Comparison of ENCODE assay signal across 13 mouse cellular contexts in genomic region chrX:164820906-164821305, GRCm38 (mm10).
"Had no signal": no experiment of that assay in that cellular context is flagged by ENCODE, and none has a peak within 500 bp of the region (broad histone marks: within the 10 kb centered on the region; RNA-seq: fewer than 3 reads in every experiment).

No protein-coding gene starts in this region.

- ATAC-seq: midbrain, embryonic 15.5 days had no signal

- H3K9me3 ChIP-seq: liver, embryonic 15.5 days; midbrain, embryonic 15.5 days; neural tube, embryonic 13.5 days had no signal

- H3K4me3 ChIP-seq: liver, embryonic 15.5 days; midbrain, embryonic 15.5 days; neural tube, embryonic 13.5 days had no signal

- H3K9ac ChIP-seq: liver, embryonic 15.5 days; midbrain, embryonic 15.5 days; neural tube, embryonic 13.5 days had no signal

- DNase-seq: kidney, adult 11 months; kidney, adult 9 months; kidney, postnatal 14 days; left cerebral cortex, postnatal 4 days; lung, adult 2 months; lung, postnatal 10 days; lung, postnatal 4 days; thymus, postnatal 36 days had no signal

- H3K4me1 ChIP-seq: liver, embryonic 15.5 days; midbrain, embryonic 15.5 days; neural tube, embryonic 13.5 days had no signal

- H3K27me3 ChIP-seq: liver, embryonic 15.5 days had no signal

- H3K4me2 ChIP-seq: liver, embryonic 11.5 days; liver, embryonic 15.5 days; midbrain, embryonic 11.5 days; midbrain, embryonic 15.5 days; neural tube, embryonic 13.5 days had no signal

- H3K27ac ChIP-seq: liver, embryonic 15.5 days; midbrain, embryonic 15.5 days; neural tube, embryonic 13.5 days had no signal

- H3K36me3 ChIP-seq: liver, embryonic 15.5 days; midbrain, embryonic 15.5 days; neural tube, embryonic 13.5 days had no signal
